Mouse (Mus musculus) cerebellum, adult 2 months (tissue): ENCODE measurements around the gene Rnf144a.

Experiments
- CTCF ChIP-seq: fragments of 200-500 bp; IDR thresholded peaks from 2 replicates; pipeline ENCODE4 v1.5.1; 2011; ENCODE audit warnings: low read depth, mild to moderate bottlenecking, control low read depth, low read length, moderate library complexity, borderline replicate concordance; ENCODE audit not compliant: insufficient read depth
- POLR2A ChIP-seq: fragments of 200-500 bp; IDR thresholded peaks from 2 replicates; pipeline ENCODE4 v1.6.1; 2011; ENCODE audit warnings: low read length, control low read depth, borderline replicate concordance; ENCODE audit not compliant: insufficient read depth

DNA sequence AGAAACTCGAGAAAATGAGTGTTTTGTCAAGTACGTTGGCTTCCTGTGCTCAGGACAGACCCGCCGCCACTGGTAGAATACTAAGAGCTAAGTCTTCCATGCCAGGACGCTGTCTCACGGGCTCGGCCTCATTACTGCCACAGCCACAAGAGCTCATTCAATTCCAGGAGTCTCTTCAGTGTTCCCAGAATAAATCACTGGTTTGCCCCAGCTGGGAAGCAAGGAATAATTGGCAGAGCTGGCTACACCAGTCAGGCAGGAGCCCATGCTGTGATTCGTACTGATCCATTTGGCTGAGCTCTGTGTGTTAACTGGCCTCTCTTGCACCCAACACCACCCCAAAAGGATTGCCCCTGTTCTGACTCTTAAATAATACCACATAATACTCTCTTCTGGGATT is 45.0 kb downstream of the Rnf144a start:
- no peak for TF ChIP-seq CTCF
- no peak for TF ChIP-seq POLR2A
